Mouse (Mus musculus): ENCODE results near the gene Pramef17. TPM values are rescaled to one million over a fixed set of nuclear protein-coding genes. Genes with fewer than 3 reads are reported as not detected.

Pramef17 gene
- polyA plus RNA-seq, 1 experiment from 2014 or later = not detected

Other genes with a start within 250 kb of the Pramef17 start
- not detected in 2 replicates for gene Gm13023, start 205.0 kb downstream of the Pramef17 start, polyA plus RNA-seq (2015; fragmentation: Nextera tagmentation; extraction: Ambion mirVana)
- not detected in 2 replicates for gene Gm13084, start 178.3 kb downstream of the Pramef17 start, polyA plus RNA-seq (2015; fragmentation: Nextera tagmentation; extraction: Ambion mirVana)
- gene Gm13103, start 147.9 kb downstream of the Pramef17 start, polyA plus RNA-seq (2015; fragmentation: Nextera tagmentation; extraction: Ambion mirVana) = not detected in 2 replicates
- gene Pramef6, start 94.0 kb downstream of the Pramef17 start, polyA plus RNA-seq (2015; fragmentation: Nextera tagmentation; extraction: Ambion mirVana) = not detected in 2 replicates
- not detected in 2 replicates for gene Pramef25, start 43.4 kb downstream of the Pramef17 start, polyA plus RNA-seq (2015; fragmentation: Nextera tagmentation; extraction: Ambion mirVana)
- gene Gm13101, start 27.4 kb downstream of the Pramef17 start, polyA plus RNA-seq (2015; fragmentation: Nextera tagmentation; extraction: Ambion mirVana) = not detected in 2 replicates
- gene Pramel4, start 64.8 kb upstream of the Pramef17 start, polyA plus RNA-seq (2015; fragmentation: Nextera tagmentation; extraction: Ambion mirVana) = not detected in 2 replicates
- not detected in 2 replicates for gene Gm13102, start 112.1 kb upstream of the Pramef17 start, polyA plus RNA-seq (2015; fragmentation: Nextera tagmentation; extraction: Ambion mirVana)
- gene Oog3, start 168.3 kb upstream of the Pramef17 start, polyA plus RNA-seq (2015; fragmentation: Nextera tagmentation; extraction: Ambion mirVana) = not detected in 2 replicates
- not detected in 2 replicates for gene Oog2, start 196.3 kb upstream of the Pramef17 start, polyA plus RNA-seq (2015; fragmentation: Nextera tagmentation; extraction: Ambion mirVana)
- not detected in 2 replicates for gene C87977, start 218.9 kb upstream of the Pramef17 start, polyA plus RNA-seq (2015; fragmentation: Nextera tagmentation; extraction: Ambion mirVana)

Measured in kidney, postnatal 0 days (tissue).